Mouse (Mus musculus): ENCODE measurements at regions not wholly inside any gene's neighbourhood (a gene's known extent, or its start where the extent isn't known, plus 50 kb on each side); places are given as distances from the start of the nearest gene placed in this dataset.

- no peak for DNase-seq
Measured at GRCm38 (mm10) chr3:133599731-133600130, 54.8 kb upstream of the Tet2 start.

DNA sequence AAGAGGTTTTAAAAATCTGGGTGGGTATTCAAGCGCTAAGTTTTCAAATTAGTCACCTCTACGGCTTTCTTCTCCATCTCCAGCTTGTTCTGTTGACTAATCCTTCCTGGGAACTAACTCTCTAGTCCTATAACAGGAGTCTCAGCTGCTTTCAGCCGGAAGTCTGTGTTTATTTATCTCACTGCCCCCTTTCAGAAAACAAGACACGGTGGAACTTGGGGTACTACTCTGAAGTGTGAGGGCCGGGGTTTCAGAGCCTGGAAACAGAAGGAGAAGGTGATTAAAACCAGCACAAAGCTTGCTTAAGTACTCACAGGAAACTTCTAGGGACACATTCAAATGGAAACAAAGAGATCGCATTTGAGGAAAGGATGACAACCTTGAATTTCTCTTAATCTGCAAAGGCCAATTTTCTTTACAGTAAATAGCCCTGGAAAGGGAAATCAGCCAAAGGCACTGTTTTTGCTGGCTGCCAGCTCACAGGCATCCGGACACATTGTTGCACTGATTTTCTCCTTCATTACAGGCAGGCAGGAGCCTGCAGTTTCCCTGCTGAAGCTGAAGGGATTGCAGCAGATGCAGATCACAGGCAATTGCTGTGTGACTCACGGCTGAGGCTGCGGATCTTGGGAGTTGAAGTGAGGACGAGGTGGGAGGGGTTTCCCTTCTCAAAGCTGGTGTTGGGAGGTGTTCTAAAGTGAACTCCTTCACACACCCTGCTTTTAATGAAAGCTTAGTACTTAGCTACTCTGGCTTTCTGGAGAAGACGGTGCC, 55.7 kb upstream of the Tet2 start:
- DNase-seq: no peak

DNA sequence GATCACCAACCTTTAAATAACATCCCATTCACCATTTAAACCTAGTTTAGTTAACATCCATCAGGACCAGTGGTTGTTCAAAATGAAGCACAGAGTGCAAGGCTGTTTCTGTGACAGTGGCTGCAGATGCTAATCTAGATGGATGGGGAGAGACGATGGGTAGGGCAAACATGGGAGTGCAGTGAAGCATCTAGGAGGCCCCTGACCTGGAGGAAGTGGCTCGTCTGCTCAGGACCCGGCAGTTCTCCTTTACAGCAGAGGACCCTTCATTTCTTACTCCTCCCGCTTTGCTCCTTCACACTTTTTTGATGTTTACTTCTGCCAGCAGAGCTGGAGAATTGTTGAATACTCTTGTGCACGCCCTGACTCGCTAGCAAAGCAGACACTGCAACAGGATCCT, 60.5 kb upstream of the Tet2 start:
- DNase-seq: no peak

- DNase-seq: no peak
Measured at GRCm38 (mm10) chr3:133608845-133609261, 63.9 kb upstream of the Tet2 start.

DNA sequence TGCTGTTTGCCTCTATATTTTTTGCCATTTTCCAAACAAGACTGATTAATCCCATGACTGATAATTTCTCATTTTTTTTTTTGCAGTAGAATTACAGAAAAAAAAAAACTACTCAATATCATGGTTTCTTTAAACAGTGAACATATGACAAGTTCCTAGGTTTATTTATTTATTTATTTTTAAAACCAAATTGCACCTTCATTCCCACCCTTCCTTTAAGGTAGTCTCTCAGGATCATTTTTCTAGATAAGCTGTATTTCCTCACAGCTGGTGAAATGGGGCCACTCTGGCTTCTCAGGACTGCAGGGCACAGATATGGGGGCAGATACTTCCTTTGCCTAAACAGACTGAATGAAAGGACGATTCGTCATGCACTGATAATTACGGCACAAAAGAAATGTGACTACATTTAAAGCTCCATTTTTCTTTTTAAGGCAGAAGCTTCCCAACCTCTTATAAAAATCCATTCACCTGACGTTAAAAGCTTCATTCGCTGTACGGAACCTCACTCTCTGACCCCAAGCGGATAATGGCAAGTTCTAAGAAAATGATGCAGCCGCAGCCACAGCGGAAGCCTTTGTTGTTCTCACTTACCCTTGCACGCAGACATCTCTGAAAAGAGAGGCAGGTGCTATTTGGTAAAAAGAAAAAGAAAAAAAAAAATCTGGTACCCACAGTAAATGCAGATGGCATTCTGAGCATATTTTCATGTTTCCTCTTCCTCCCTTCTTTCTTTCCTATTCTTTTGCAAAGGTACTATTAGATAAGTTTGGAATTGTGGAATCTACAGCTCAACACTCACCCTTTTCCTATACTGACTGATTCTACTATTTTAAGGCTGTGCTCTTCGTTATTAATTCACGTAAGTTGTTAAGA, 69.1 kb upstream of the Tet2 start:
- peak; percentile 34 for DNase-seq

DNA sequence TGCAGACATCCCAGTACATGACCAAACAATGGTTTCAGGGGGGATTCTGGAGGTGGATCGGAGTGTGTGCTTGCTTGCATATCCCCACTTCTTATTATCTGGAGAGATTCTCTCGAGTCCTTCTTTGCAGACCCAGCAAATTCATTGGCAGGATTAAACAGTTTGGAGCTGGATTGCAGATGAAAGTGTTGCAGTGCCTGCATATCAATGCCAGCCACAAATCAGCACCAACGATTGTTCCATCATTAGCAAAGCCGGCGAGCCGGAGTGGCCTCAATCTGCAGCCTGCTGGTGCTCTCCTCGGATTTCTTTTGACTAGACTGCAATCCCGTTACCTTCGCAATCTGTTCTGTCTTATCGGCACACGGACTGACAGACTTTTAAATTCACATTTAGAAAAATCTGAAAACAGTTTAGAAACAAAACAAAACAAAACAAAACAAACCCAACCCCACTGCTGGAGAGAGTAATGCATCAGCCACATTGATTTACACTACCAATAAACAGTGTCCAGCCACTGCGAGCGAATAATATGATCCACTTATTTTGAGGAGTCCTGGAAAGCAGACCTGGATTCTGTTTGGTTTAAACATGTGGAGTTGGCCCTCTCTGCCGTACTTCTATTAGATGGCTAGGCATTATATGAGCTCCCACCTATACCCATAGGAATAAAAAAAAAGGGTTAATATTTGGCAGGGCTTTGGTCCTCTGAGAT, 69.9 kb upstream of the Tet2 start:
- no peak for DNase-seq

DNA sequence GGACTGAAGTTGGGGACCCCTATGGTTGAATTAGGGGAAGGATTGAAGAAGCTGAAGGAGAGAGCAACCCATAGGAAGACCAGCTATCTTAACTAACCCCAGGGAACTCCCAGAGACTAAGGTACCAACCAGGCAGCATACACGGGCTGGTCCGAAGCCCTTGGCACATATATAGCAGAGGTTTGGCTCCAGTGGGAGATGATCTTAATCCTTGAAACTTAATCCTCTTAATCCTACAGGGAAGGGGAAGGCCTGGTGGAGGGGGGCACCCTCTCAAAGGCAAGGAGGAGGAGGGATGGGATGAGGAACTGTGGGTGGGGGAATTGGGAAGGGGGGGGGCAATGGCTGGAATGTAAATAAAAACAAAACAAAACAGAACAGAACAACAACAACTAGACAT, 72.1 kb upstream of the Tet2 start:
- DNase-seq: no peak

DNA sequence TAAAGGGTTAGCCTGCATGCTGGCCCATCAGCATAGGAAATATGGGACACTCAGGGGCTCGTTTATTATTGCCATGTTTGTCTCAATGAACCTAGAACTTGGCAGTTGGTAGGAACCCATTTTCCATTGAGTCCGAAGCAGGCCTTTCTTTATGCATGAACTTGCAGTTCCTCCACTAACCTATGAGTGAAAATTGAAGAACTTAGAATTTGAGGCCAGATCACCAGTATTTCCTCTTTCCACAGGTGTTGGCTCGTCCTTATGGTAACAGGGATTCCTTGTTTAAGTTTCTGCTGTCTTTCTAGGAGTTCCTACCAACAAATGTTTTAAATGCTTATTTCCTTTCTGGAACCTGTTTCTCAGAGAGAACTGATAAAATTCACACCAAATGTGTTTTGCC, 73.6 kb upstream of the Tet2 start:
- no peak for DNase-seq

DNA sequence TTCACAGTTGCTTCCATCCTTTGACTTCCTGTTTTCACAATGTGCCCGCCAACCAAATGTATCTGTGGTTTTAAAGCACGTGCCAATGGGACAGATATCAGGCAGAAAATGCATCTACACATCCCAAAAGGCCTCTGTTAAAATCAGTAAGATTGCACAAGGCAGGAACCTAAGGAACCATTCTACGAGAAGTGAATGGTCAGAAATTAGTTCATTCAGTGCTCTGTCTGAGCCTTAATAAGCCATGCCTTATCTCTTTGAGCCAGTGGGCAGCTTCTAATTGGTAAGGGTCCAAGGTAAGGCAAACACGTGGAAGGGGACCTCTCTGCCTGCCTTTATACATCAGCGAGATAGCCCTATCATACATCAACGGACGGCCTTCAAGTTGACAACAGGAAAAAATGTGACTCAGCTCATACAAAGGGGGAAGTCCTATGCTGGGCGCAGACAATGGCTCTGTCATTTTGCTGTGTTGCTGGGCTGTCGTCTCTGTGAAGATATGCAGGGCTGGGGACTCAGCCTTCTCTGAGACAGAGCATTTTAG, 78.3 kb upstream of the Tet2 start:
- DNase-seq: no peak

DNA sequence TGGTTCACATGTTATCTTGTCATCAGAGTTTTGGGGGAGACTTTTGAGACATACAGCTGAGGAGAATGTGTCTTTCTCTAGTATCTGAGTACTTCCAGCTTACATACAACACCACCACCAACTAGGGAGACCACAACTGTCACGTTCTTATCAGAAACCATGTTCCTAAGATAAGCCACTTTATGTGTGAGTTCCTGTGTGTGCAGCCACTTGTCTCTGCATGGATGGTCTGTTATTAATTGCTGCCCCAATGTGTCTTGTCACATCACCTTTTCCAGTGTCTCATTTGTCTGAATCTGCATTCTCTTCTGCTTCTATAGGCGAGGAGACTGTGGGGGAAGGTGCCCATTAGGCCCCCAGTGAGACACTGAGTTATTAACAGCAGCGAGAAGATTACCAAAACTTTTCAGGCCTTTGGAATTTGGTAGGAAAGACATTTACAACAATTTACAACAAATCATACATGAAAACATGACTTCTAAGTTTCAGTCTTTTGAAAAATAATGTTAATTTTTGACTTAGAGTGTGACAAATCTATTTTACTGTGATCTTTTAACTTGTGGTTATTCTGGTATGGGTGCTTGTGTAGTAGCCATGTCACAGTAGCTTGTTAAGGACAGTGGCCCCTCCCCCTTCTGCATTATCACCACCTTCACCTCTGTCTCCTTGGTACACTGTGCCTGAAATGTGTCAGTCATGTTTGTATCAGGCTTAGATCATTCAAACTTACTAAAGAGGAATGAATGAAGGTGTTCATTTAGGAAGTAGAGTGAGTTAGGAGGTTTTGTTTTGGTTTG, 79.3 kb upstream of the Tet2 start:
- no peak for DNase-seq

GRCm38 (mm10) chr3:133625046-133625445, 80.1 kb upstream of the Tet2 start:
- no peak for DNase-seq

- DNase-seq: no peak
Measured at GRCm38 (mm10) chr3:133626442-133626841, 81.5 kb upstream of the Tet2 start.

DNA sequence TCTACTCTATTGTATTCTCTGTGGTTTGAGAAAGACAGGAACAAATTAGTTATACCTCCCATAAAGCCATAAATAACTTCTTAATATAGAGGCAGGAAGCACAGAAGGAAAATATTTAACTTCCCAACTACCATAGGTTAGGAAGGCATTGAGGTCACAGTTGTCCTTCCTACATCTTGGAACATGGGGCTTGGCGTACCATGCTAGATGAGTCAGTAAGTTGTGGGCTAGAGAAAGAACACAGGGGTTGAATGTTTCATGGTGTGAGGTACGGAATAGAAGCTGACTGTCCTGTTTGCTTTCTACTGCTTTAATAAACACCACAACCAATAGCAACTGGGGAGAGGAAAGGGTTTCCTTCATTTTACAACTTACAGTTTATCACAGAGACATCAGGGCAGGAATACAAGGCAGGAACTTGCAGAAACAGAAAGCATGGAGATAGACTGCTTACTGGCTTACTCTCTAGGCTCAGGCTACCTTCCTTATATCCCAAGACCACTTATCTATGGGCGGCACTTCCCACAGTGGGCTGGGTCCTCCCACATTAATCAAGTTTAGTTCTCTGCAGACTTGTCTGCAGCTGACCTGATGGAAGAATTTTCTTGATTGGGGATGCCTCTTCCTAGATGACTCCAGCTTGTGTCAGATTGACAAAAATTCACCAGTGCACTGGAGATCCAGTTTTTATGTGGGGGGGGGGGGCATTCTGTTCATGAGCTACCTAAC, 82.3 kb upstream of the Tet2 start:
- DNase-seq: no peak

DNA sequence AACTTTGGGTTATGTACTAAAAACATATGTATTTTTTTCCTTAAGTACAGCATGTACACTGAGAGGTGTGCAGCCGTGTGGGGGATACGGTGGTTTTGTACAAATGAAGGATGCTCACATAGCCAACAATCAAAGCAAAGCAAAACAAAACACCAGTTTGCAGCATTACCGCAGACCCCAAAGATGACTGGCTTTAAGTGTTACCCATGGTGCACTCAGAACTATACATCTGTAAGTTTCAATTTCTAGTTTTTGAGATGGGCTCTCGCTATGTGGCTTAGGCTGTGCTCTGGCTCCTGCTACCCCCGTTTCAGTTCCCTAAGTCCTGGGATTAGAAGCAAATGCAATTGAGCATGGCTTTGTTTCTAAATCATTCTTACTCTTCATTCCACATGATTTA, 89.4 kb upstream of the Tet2 start:
- no peak for DNase-seq

- no peak for DNase-seq
Measured at GRCm38 (mm10) chr3:133645604-133646003, 100.7 kb upstream of the Tet2 start.

GRCm38 (mm10) chr3:133646449-133647059, 101.6 kb upstream of the Tet2 start:
- no peak for DNase-seq

GRCm38 (mm10) chr3:133650025-133650424, 105.1 kb upstream of the Tet2 start:
- DNase-seq: no peak

DNA sequence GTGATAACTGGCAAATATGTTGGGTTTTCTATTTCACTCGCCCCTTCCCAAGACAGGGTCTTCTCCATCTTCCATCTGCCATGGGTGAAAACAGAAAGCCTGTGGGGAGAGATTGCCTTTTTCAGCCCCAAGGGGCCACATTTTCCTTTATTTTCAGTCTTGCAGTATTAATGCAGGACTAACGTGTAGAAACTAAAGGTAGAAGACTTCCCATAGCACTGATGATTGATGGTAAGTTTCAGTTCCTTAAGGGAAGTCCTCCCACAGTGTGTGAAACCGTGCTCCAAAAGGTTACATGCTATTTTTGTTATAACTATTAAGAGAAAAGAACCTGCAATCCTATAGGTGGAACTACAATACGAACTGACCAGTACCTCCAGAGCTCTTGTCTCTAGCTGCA, 107.1 kb upstream of the Tet2 start:
- no peak for DNase-seq

DNA sequence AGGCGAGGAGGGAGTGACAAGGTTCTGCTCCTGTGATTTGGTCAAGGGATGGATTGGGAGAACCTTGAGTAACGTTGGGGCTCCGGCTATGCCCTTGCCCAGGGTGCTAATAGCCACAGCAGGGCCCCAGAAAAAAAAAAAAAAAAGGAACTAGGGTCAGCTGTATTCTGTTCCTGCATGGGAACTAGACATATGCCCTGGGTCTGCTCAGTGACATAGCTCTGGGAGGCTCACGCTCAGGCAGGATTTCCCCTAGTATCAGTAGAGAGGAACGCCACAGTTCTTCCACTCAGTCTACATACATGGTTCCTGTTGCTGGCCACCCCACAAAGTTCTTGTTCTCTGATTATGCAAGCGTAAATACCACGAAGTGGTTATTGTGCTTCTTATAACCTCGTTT, 114.8 kb upstream of the Tet2 start:
- DNase-seq: no peak

GRCm38 (mm10) chr3:133661303-133661702, 116.4 kb upstream of the Tet2 start:
- DNase-seq: no peak

- DNase-seq: no peak
Measured at GRCm38 (mm10) chr3:133664914-133665313, 120.0 kb upstream of the Tet2 start.

All from thymus, postnatal 4 days (tissue).